Mouse (Mus musculus) cerebellum, adult 9-11 months (tissue): ENCODE results near the gene Slc4a11.
"Not testable (repeated sequence)": the region's sequence is repeated elsewhere in the genome, so short reads cannot be mapped to it uniquely, and the experiment has no call there.

Experiments
- DNase-seq: peaks from one replicate; pipeline ENCODE4 v3.0.0; 2022

Gene Slc4a11

DNA sequence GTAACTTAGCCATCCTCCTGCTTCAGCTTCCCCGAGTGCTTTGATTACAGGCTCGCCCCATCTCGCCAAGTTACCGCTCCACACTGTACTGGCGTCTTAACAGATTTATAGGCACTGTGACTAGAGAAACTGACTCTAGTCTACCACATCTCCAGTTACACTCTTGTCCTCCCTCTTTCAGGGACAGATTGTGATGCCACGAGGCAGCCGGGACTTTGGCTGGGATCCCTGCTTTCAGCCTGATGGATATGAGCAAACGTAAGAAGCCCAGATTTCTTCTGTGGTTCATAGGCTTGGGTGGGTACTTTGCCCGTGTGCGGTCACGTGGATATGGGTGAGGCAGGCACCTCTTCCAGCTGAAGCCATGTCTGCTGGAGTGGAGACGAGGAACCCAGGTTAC, 18.2 kb downstream of the Slc4a11 start:
- no peak for DNase-seq

- no peak for DNase-seq
Measured at GRCm38 (mm10) chr2:130677211-130677610, 20.1 kb downstream of the Slc4a11 start.

DNA sequence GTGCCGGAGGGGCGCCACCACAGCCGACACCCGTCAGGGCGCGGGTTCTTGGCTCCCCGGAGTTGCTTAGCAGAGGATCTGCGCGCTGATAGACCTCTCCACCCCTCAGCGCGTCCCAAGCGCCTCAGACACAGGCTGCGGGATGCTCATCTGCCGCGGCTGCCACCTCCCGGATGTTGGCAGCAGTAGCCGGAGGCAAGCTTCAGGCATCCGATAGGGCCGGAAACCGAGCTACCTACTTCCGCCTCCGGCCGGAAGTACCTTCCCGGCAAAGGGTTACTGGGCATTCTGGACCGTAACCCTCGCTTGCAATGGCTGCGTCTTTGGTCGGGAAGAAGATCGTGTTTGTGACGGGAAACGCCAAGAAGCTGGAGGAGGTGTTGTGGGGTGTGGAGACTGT, 29.8 kb downstream of the Slc4a11 start, which contains the start of gene Itpa:
Gene Itpa, plus strand, starts transcription at position 52 of the 400 bp plus-strand sequence.
- DNase-seq: peak; percentile 91

- peak; percentile 97 for DNase-seq
Measured at GRCm38 (mm10) chr2:130664102-130664701, 33.1 kb downstream of the Slc4a11 start, which contains the start of gene Ddrgk1. Gene Ddrgk1 (minus strand): TSS chr2:130664659.

GRCm38 (mm10) chr2:130663342-130663741, 34.0 kb downstream of the Slc4a11 start:
- peak; percentile 30 for DNase-seq

DNA sequence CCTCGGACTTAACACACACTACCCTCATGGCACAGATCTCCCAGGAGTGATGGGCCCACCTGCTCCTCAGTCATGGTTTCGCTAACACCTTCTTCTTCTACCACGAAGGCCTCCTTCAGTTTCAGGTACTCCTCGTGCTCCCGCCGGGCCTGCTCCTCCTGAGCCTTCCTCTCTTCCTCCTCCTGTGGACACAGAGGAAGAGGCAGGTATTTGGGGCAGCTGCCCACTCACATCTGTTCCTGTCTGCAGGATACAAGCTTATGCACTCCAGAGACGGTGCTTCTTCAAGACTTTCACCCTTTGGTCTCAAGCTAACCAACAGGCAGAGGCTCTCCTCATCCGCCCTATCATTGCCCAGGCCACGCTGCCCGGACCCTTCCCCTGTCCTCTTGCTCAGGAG, 38.8 kb downstream of the Slc4a11 start:
- no peak for DNase-seq

- no peak for DNase-seq
Measured at GRCm38 (mm10) chr2:130657541-130657940, 39.8 kb downstream of the Slc4a11 start.

DNA sequence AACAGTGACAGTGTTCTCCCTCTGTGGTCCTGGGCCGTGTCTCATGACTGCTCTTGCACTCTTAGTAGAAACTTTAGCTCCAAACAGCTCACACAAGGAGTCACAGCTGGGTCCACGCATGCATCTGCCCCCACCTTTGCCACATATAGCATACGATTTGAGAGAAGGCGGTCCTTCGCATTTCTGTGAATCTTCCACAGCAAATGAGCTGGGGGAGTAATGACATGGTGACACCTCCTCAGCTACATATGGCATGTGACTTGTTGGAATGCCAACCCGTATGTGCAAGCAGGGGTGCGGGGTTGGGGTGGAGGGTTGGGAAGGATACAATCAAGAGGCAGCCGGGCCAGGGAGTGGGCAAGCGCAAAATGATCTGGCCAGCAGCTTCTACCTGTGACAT, 40.8 kb downstream of the Slc4a11 start:
- DNase-seq: no peak

GRCm38 (mm10) chr2:130655660-130656339, 41.5 kb downstream of the Slc4a11 start:
- DNase-seq: no peak

- no peak for DNase-seq
Measured at GRCm38 (mm10) chr2:130653760-130654159, 43.6 kb downstream of the Slc4a11 start.

DNA sequence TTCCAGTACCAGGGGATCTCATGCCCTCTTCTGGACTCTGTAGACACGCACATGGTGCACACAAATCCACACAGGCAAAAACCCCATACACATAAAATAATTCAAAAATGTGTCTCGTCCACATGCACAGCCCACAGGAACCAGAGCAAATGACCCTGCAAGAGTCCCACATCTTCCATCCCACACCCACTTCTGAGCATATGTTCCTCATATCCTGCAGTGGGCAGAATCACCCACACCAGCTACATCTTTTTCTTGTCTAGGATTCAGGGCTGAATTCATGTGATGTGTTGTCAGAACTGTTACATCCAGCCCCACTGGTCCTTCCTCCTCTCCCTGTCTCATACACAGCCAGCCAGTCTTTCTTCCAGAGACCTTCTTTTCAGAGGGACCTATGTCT, 44.0 kb downstream of the Slc4a11 start:
- no peak for DNase-seq

DNA sequence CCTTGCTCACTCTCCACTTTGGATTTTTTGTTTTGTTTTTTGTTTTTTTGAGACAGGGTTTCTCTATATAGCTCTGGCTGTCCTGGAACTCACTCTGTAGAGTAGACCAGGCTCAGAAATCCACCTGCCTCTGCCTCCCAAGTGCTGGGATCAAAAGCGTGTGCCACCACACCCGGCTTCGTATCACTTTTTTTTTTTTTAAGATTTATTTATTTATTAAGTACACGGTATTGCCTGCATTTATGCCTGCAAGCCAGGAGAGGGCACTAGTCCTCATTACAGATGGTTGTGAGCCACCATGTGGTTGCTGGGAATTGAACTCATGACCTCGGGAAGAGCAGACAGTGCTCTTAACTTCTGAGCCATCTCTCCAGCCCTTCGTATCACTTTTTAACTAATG, 48.3 kb downstream of the Slc4a11 start:
- DNase-seq: not testable (repeated sequence)

GRCm38 (mm10) chr2:130645198-130645597, 52.1 kb downstream of the Slc4a11 start:
- DNase-seq: no peak

DNA sequence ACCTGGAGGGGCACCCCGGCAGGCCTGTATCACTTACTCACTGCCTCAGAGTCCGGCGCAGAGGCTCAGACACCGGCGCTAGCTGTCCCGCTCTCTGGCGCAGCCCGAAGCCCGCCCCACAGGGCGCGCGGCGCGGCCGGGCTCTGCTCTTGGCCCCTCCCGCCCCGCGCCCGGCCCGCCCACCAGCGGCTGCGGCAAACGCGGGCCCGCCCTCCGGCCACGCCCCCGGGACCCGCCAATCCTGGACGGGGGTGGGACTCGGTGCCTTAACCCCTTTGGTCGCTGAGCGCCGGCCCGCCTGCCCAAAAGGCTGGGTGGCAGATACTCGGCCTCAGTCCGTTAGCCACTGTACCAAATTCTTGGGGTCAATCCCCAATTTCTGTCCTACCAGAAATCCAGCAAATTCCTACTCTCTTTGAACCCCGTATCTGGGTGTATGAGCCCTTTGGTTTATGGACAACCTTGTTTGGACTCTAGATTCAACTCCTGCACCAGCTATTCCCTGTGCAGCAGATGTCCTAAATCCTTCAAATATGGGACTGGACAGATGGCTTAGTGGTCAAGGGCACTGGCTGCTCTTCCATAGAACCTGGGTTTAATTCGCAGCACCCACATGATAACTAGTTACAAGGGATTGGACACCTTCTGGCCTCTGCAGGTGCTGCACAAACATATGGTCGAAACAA, 54.5 kb downstream of the Slc4a11 start, which contains the start of gene Lzts3:
Gene Lzts3, minus strand, starts transcription at position 120 of the 686 bp plus-strand sequence.
- DNase-seq: peak; percentile 96

GRCm38 (mm10) chr2:130642197-130642660, 55.1 kb downstream of the Slc4a11 start:
- DNase-seq: no peak

DNA sequence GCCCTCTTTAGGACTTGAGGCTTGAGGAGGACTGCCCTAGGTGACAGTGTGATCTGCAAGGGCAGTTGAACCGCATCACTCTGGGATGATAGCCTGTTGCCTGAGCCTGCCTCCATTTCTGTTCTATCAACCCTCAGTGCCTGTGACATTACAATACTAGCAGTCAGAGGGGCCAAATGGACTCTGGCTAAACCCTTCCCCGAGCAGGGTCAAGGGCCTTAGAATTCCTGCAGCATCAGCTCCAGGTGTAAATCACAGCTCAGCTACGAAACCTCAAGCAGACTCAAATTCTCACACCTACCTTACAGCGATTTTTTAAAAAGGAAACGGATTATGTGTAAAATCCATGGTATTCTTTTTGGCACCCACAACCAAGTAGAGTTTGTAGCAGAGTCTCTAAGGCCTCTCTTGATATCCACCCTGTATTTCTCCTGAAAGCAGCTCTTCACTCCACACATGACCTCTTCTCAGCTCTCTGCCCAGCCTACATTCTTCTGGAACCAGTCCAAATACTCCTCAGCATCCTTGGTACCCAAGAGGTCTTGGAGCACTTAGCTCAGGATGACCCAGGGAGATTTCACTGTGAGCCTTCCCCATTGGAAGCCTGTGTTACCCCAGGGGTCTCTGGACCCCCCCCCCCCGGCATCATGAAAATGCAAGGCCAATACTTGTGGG, 55.8 kb downstream of the Slc4a11 start:
- DNase-seq: peak; percentile 49

DNA sequence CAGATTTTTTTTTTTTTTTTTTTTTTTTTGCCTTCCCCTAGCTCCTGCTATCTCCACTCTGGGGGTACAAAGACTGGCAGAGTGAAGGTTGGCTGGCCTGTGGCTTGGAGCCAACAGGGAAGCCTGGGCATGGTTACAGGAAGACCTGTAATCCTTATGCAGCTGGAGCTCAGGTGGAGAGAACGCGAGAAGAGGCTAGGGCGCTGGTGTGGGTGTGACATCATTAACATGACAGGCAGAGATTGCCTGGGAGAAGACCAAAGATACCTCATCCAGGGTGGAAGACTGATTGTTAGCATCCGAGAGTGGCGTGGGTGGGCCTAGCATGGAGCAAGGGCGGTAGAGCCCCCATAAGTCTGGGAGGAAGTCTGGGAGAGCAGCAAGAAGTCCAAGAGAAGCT, 58.0 kb downstream of the Slc4a11 start:
- peak; percentile 39 for DNase-seq

- peak; percentile 53 for DNase-seq
Measured at GRCm38 (mm10) chr2:130638101-130638611, 59.2 kb downstream of the Slc4a11 start.

DNA sequence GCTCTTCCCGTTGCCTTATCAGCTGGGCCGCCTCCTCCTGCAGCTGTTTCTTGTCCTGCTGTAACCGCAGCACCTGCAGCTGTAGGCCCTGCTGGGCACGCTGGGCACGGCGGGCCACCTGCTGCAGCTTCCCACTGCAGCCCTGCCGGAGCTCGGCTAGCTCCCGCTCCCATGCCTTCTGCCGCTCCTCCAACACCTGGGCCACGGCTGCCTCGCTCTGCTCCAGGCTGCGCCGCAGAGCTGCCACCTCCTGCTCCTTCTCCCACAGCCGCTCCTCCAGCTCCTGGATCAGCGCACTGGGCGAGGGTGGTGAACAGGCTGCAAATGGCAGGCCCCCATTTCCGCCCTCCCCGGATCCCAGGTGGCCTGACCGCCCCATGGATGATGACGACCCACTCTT, 61.5 kb downstream of the Slc4a11 start:
- DNase-seq: peak; percentile 65

DNA sequence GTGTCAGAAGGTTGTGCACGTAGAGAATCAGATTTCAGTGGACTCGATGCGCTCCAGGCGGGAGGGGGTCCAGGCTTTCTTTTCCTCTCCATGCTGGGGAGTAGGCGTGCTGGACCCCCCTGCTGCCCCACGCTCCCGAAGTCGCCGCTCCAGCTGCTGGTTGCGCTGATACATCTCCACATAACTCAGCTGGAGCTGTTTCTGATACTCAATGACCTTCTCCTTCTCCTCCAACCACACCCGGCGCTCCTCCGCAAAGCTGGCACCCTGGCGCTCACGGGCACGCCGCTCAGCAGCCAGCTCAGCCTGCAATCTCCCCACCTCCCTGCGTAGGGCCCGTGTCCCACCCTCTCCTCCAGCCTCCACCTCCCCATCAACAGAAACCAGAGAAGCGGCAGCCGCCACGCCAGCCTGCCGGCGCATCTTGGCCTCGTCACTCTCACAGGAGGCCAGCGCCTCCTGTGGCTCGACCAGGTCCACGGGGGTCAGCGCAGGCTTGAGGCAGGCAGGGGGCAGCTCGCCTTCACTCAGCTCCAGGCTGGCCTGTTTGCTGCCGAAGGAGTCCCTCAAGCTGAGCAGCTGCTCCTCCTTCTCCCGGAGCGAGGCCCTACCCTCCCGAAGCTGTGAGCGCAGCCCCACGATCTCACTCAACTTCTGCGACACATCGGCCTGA, 62.4 kb downstream of the Slc4a11 start:
- peak; percentile 71 for DNase-seq
